Mouse (Mus musculus) R1 (cell line): ENCODE data around the gene 2310022A10Rik.

Experiments used
- DNase-seq: peaks from one replicate; pipeline ENCODE4 v3.0.0-alpha.2; 2018; ENCODE audit warnings: low read depth, low spot score

2310022A10Rik gene

GRCm38 (mm10) chr7:27552931-27553513 lies at the start of gene 2310022A10Rik, which contains the start of gene Pld3:
2310022A10Rik (plus strand) TSS chr7:27553233.
Pld3 (minus strand) TSS chr7:27553218.
- peak; percentile 99 for DNase-seq

- no peak for DNase-seq
These were observed 46.2 kb upstream of the 2310022A10Rik start for GRCm38 (mm10) chr7:27506765-27507370.

- DNase-seq, result peak; percentile 98
These were observed 45.1 kb upstream of the 2310022A10Rik start for GRCm38 (mm10) chr7:27507711-27508647.

- peak; percentile 91 for DNase-seq
These were observed 44.4 kb upstream of the 2310022A10Rik start for GRCm38 (mm10) chr7:27508648-27509005.

- peak; percentile 79 for DNase-seq
These were observed 42.2 kb upstream of the 2310022A10Rik start for GRCm38 (mm10) chr7:27510809-27511208.

GRCm38 (mm10) chr7:27514961-27515360 lies 38.1 kb upstream of the 2310022A10Rik start:
- peak; percentile 78 for DNase-seq

- DNase-seq, result no peak
These were observed 34.7 kb upstream of the 2310022A10Rik start for GRCm38 (mm10) chr7:27518314-27518713.

- peak; percentile 86 for DNase-seq
These were observed 32.9 kb upstream of the 2310022A10Rik start for GRCm38 (mm10) chr7:27520104-27520503.

GRCm38 (mm10) chr7:27520599-27520998 lies 32.4 kb upstream of the 2310022A10Rik start:
- DNase-seq, result peak; percentile 85

GRCm38 (mm10) chr7:27522967-27523366 lies 30.1 kb upstream of the 2310022A10Rik start, which contains the start of gene Hipk4:
Hipk4 (plus strand) TSS chr7:27523267.
- no peak for DNase-seq

GRCm38 (mm10) chr7:27523805-27524204 lies 29.2 kb upstream of the 2310022A10Rik start:
- DNase-seq, result no peak

- DNase-seq, result peak; percentile 83
These were observed 26.8 kb upstream of the 2310022A10Rik start for GRCm38 (mm10) chr7:27526039-27526827.

GRCm38 (mm10) chr7:27529070-27529469 lies 24.0 kb upstream of the 2310022A10Rik start:
- DNase-seq, result no peak

GRCm38 (mm10) chr7:27530937-27531336 lies 22.1 kb upstream of the 2310022A10Rik start:
- DNase-seq, result no peak

GRCm38 (mm10) chr7:27531707-27532106 lies 21.3 kb upstream of the 2310022A10Rik start:
- no peak for DNase-seq

- no peak for DNase-seq
These were observed 20.5 kb upstream of the 2310022A10Rik start for GRCm38 (mm10) chr7:27532480-27533050.

- no peak for DNase-seq
These were observed 17.6 kb upstream of the 2310022A10Rik start for GRCm38 (mm10) chr7:27535386-27535785.

GRCm38 (mm10) chr7:27536618-27537017 lies 16.4 kb upstream of the 2310022A10Rik start:
- DNase-seq, result no peak

- DNase-seq, result no peak
These were observed 15.0 kb upstream of the 2310022A10Rik start for GRCm38 (mm10) chr7:27537998-27538397.

- DNase-seq, result no peak
These were observed 14.2 kb upstream of the 2310022A10Rik start for GRCm38 (mm10) chr7:27538797-27539196.

- DNase-seq, result no peak
These were observed 12.5 kb upstream of the 2310022A10Rik start for GRCm38 (mm10) chr7:27540521-27540920.
